15 mouse cellular contexts compared by ENCODE assay signal in genomic region chr12:65173736-65174135, GRCm38 (mm10). TPM values are rescaled to one million over a fixed set of nuclear protein-coding genes. Genes with fewer than 3 reads are reported as not detected.
DNase-seq lines count a peak whose midpoint lies in the region; ATAC-seq and TF ChIP-seq lines count a peak whose summit lies in the region.
"Had no signal": no experiment of that assay in that cellular context is flagged by ENCODE, and none has a peak within 500 bp of the region (broad histone marks: within the 10 kb centered on the region; RNA-seq: fewer than 3 reads in every experiment).

No protein-coding gene starts in this region.

- H3K4me3 ChIP-seq in hindbrain, embryonic 15.5 days: no peak overlapping the region
- no peak overlapping the region for H3K4me3 ChIP-seq in hindbrain, embryonic 14.5 days (replicated peaks; ENCODE audit: low read length)
- H3K4me3 ChIP-seq in testis, adult 2 months (ENCODE audit: control insufficient read depth, low read depth, low read length): peak overlapping the region; percentile 91
- peak overlapping the region; percentile 87; the same call in 1 of the 2 replicates for H3K4me3 ChIP-seq in stomach, embryonic 15.5 days (replicated peaks)

- DNase-seq in cerebellum, adult 11 months: peak; percentile 6
- DNase-seq in cerebellum, adult 11-12 months: no peak
- no peak for DNase-seq in hindbrain, embryonic 14.5 days (ENCODE audit: low spot score)
- no peak for DNase-seq in testis, postnatal 14 days (ENCODE audit: low spot score)
- no peak for DNase-seq in left cerebral cortex, postnatal 25 days (ENCODE audit: low spot score in 2 of 2)

- ATAC-seq in hindbrain, embryonic 15.5 days (ENCODE audit: low FRiP score, low read depth): no peak
- no peak for ATAC-seq in hindbrain, embryonic 14.5 days (ENCODE audit: low FRiP score)
- no peak for ATAC-seq in stomach, embryonic 15.5 days (ENCODE audit: insufficient read depth, low FRiP score, low read depth)

- TF ChIP-seq POLR2A in testis, adult 2 months (IDR thresholded peaks at IDR 0.05; ENCODE audit: control insufficient read depth, low read depth, low read length): no peak

- 0 out of 2 replicates have a peak overlapping the region, but pooled peaks have one; percentile 96 for H3K27ac ChIP-seq in hindbrain, embryonic 15.5 days (replicated peaks)
- no peak overlapping the region for H3K27ac ChIP-seq in hindbrain, embryonic 14.5 days
- peak overlapping the region; percentile 98 for H3K27ac ChIP-seq in testis, adult 2 months (ENCODE audit: control insufficient read depth, insufficient read depth, low read depth, low read length)
- H3K27ac ChIP-seq in stomach, embryonic 15.5 days: no peak overlapping the region; the same call in 1 of the 2 replicates

- no peaks in the 10 kb centered on the region for H3K9me3 ChIP-seq in hindbrain, embryonic 15.5 days
- H3K9me3 ChIP-seq in hindbrain, embryonic 14.5 days (ENCODE audit: control insufficient read depth, low read length): no peaks in the 10 kb centered on the region
- no peaks in the 10 kb centered on the region for H3K9me3 ChIP-seq in stomach, embryonic 15.5 days
- H3K9me3 ChIP-seq: embryonic facial prominence, embryonic 12.5 days had no signal

- H3K4me2 ChIP-seq in hindbrain, embryonic 15.5 days: peak overlapping the region; percentile 89; the same call in 1 of the 2 replicates
- H3K4me2 ChIP-seq in hindbrain, embryonic 14.5 days (replicated peaks): no peak overlapping the region
- no peak overlapping the region; the same call in 1 of the 2 replicates for H3K4me2 ChIP-seq in stomach, embryonic 15.5 days

- H3K36me3 ChIP-seq in hindbrain, embryonic 15.5 days: no peaks in the 10 kb centered on the region
- H3K36me3 ChIP-seq in hindbrain, embryonic 14.5 days (replicated peaks; ENCODE audit: control insufficient read depth, insufficient read depth): no peaks in the 10 kb centered on the region
- no peaks in the 10 kb centered on the region for H3K36me3 ChIP-seq in testis, adult 2 months (ENCODE audit: control insufficient read depth, insufficient read depth, low read length)
- no peaks in the 10 kb centered on the region for H3K36me3 ChIP-seq in stomach, embryonic 15.5 days
- H3K36me3 ChIP-seq: embryonic facial prominence, embryonic 12.5 days had no signal

- H3K9ac ChIP-seq in hindbrain, embryonic 15.5 days: no peak overlapping the region
- H3K9ac ChIP-seq in hindbrain, embryonic 14.5 days: no peak overlapping the region
- H3K9ac ChIP-seq in stomach, embryonic 15.5 days: no peak overlapping the region
- H3K9ac ChIP-seq: embryonic facial prominence, embryonic 12.5 days had no signal

- H3K27me3 ChIP-seq in hindbrain, embryonic 15.5 days: no peaks in the 10 kb centered on the region
- H3K27me3 ChIP-seq in hindbrain, embryonic 14.5 days (ENCODE audit: control insufficient read depth, insufficient read depth, low read length): no peaks in the 10 kb centered on the region
- no peaks in the 10 kb centered on the region for H3K27me3 ChIP-seq in testis, adult 2 months (ENCODE audit: control insufficient read depth, insufficient read depth, low read length)
- no peaks in the 10 kb centered on the region for H3K27me3 ChIP-seq in stomach, embryonic 15.5 days (replicated peaks)
- H3K27me3 ChIP-seq: embryonic facial prominence, embryonic 12.5 days had no signal

- no peak for TF ChIP-seq CTCF in testis, adult 2 months (IDR thresholded peaks at IDR 0.05; ENCODE audit: control insufficient read depth, insufficient read depth, insufficient replicate concordance, low read depth, low read length)

- intact Hi-C loops in left cerebral cortex, postnatal 25 days (cut with DNase I): no loop called here

- H3K4me1 ChIP-seq in hindbrain, embryonic 15.5 days (replicated peaks): 0 out of 2 replicates have a peak, but pooled peaks cover 7% of the 10 kb centered on the region
- 0 out of 2 replicates have a peak, but pooled peaks cover 2% of the 10 kb centered on the region for H3K4me1 ChIP-seq in hindbrain, embryonic 14.5 days (replicated peaks; ENCODE audit: control insufficient read depth, insufficient read depth, low read length)
- peaks cover 4% of the 10 kb centered on the region for H3K4me1 ChIP-seq in testis, adult 2 months (ENCODE audit: control insufficient read depth, insufficient read depth, low read length)
- peaks cover 10% of the 10 kb centered on the region; the same call in 1 of the 2 replicates for H3K4me1 ChIP-seq in stomach, embryonic 15.5 days

- 90% methylated on average over 5 of the region's 5 CpGs for WGBS in hindbrain, embryonic 15.5 days
- 89% methylated on average over 5 of the region's 5 CpGs for WGBS in hindbrain, embryonic 14.5 days
- WGBS in stomach, embryonic 15.5 days: 89% methylated on average over 5 of the region's 5 CpGs

RNA-seq across cellular contexts. Expression of gene Mis18bp1, which starts 1.3 kb away (rescaled TPM):
- 12.0 and 13.2 TPM in 2 replicates for polyA plus RNA-seq in hindbrain, embryonic 15.5 days (2015; fragmentation: Nextera tagmentation; extraction: Ambion mirVana)
- 11.1 and 11.4 TPM in 2 replicates for polyA plus RNA-seq in hindbrain, embryonic 14.5 days (2014; fragmentation: Nextera tagmentation; extraction: Ambion mirVana)
- 1.1 and 2.1 TPM in 2 replicates for polyA plus RNA-seq in testis, adult 2 months (2012; rRNA removed)
- 48.8 and 53.7 TPM in 2 replicates for polyA plus RNA-seq in stomach, embryonic 15.5 days (2015; fragmentation: Nextera tagmentation; extraction: Ambion mirVana)
- total RNA-seq in left cerebral cortex, postnatal 25 days (2021): under 1 TPM; 0.39 to 0.48 TPM

RNA-seq across cellular contexts. Expression of gene Wdr20rt, which starts 51.6 kb away (rescaled TPM):
- polyA plus RNA-seq in hindbrain, embryonic 15.5 days (2015; fragmentation: Nextera tagmentation; extraction: Ambion mirVana): not detected in 2 replicates
- not detected in 2 replicates for polyA plus RNA-seq in hindbrain, embryonic 14.5 days (2014; fragmentation: Nextera tagmentation; extraction: Ambion mirVana)
- 67.1 and 68.1 TPM in 2 replicates for polyA plus RNA-seq in testis, adult 2 months (2012; rRNA removed)
- polyA plus RNA-seq in stomach, embryonic 15.5 days (2015; fragmentation: Nextera tagmentation; extraction: Ambion mirVana): not detected in 2 replicates
- not detected for total RNA-seq in left cerebral cortex, postnatal 25 days (2021)
- total RNA-seq: left cerebral cortex, adult 18-20 months; MEL had no signal
- polyA plus RNA-seq: embryonic facial prominence, embryonic 12.5 days; hindbrain, embryonic 16.5 days; kidney, postnatal 0 days; lung, embryonic 16.5 days; small intestine, adult 2 months had no signal

Comparison
In these comparisons a context has a peak if more than half of its experiments do, and no peak if none do; other contexts are left out.
1. H3K27ac ChIP-seq: peak in hindbrain, embryonic 15.5 days (single experiment) and testis, adult 2 months (single experiment); none in hindbrain, embryonic 14.5 days (single experiment) and stomach, embryonic 15.5 days (single experiment).
2. H3K4me3 ChIP-seq: peak in testis, adult 2 months (single experiment) and stomach, embryonic 15.5 days (single experiment); none in hindbrain, embryonic 15.5 days (single experiment) and hindbrain, embryonic 14.5 days (single experiment).
3. RNA of gene Wdr20rt, which starts 51.6 kb away (polyA plus RNA-seq): 67.1 to 68.1 TPM in testis, adult 2 months; not detected in hindbrain, embryonic 15.5 days, not detected in stomach, embryonic 15.5 days and not detected in hindbrain, embryonic 14.5 days; every median in the first group is over 10 times any median in the second.